Mouse (Mus musculus) natural killer cell, adult 2 months (primary cell): ENCODE data around the gene Rpgr.
A peak's percentile ranks its signal among the peaks of the same experiment; 100 is the strongest.

Source experiments
- DNase-seq, 2 experiments: peaks; one replicate each; pipeline ENCODE4 v3.0.0; 2022; ENCODE audit warnings: low spot score in 2 of 2

Rpgr gene

DNA sequence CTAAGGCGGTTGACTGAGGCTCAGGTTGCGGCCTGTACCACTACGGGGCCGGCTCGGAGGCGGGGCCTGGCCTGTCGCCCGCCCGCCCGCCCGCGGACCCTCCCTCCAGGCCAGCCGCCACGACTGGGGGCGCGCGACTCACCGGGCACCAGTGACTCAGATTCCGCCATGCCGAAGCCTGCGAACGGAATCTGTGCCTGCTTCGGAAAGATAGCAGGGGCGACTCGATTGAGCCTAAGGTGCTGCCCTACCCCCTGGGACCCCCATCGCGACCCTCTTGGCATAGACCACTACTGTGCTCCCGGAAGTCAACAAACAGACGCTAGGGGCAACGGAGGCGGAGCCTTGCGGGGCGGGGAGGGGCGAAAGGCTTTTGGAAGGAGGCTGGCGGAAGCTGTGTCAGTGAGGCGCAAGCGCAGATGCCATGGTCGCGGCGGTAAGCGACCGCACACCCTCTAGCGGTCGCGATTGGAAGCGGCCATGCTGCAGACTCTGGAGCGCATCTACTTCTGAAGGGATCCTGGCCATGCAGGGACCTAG is at the start of gene Rpgr:
Gene Rpgr, minus strand, starts transcription at position 511 of the 540 bp plus-strand sequence.
- DNase-seq: peak; percentile 89 to 91

- no peak for DNase-seq
Observed at GRCm38 (mm10) chrX:10258260-10258659, 41.5 kb upstream of the Rpgr start.

DNA sequence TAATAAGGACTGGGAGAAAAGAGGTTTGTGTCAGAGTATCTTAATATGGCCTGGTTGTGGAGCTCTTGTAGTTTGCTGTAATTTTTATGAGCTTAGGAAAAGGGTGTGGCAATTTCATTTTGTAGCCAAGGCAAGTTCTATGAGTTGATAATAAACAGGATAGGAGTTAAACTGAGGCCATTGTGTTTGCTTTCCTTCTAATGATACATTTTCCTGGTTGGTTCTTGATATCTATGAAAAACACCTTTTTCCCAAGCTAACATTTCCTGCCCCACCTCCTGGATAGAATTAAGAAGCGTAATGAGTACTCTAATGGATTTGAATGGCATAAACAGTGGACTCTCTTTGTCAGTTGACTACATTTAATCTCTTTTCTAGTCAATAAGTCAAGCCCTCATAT is 41.1 kb upstream of the Rpgr start:
- DNase-seq: no peak

- DNase-seq: no peak
Observed at GRCm38 (mm10) chrX:10251852-10252504, 35.3 kb upstream of the Rpgr start, which contains the start of gene Otc. Gene Otc, plus strand, starts transcription at chrX:10252305.

DNA sequence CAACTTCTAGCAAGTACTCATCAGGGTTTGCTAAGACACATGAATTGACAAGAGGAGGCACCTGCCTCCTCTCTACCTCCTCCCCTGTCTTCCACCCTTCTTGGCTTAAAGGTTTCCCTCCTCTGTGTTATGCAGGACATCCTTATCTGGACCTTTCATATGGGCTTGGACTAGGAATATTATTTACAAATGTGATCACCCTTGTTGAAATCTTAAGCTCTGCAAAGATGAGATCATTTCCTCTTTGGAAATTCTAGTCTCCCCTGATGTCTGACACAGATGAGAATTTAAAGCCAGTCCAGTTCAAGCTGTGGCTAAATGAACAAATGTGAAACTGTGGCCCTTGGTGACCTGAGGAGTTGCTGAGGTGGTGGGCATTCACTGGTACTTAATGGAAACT is 34.6 kb upstream of the Rpgr start:
- no peak for DNase-seq

- no peak for DNase-seq
Observed at GRCm38 (mm10) chrX:10243916-10244315, 27.2 kb upstream of the Rpgr start.

- DNase-seq: no peak
Observed at GRCm38 (mm10) chrX:10239515-10239914, 22.8 kb upstream of the Rpgr start.

DNA sequence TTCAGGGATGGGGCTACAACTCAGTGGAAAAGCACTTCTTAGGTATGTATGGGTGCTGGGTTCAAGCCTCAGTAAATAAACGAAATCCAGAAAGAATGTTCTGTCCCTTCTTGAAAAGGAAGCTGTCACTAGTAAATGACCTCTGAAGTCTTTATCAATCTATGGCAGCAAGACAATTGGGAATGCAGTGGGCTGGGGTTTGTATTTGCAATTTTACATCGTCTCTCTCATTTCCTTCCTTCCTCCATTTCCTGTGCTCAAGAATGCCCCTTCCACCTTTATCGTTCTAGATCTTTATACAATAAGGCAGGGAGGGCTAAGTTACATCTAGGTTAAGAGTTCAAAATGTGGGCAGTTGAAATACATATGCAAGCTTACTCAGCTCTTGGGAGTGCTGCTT is 17.9 kb upstream of the Rpgr start:
- DNase-seq: no peak

GRCm38 (mm10) chrX:10233051-10233450 is 16.3 kb upstream of the Rpgr start:
- no peak for DNase-seq

DNA sequence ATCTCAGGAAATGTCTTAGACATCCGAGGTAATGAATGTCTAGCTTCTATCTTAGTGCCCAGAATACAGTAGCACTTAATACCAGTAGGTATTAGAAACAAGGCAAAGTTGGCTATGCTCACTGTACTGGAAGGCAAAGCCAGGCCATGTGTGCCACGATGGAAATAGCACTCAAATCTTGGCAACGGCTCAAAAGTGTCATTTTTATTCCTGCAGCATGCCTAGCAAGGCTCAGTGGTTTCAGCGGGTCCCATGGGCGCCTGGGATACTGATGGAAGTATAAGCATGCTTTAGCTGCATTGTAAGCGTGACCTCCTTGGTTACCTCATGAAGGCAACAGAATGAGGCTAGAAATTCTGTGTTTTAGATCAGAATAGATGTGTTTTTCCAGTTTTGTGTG is 2.6 kb upstream of the Rpgr start:
- no peak for DNase-seq

- DNase-seq: peak; percentile 36 to 62
Observed at GRCm38 (mm10) chrX:10215972-10216371, 748 bp downstream of the Rpgr start.

DNA sequence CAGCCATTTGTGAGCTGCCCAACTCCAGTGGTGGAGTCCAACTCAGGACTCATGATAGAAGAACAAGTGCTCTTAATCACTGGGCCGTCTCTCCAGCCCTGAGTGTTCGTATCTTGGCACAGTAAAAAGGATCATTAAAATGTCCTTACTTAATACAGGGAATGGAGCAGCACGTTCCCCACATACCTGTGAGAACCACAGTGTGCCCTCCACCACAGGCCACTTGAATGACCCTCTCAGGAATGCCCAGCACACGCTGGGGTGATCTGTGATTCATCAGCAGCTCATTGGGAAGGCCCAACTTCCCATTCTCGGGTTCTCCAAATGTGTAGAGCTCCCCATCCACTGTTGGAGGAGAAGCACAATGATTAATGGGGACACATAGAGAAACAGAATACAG is 10.8 kb downstream of the Rpgr start:
- DNase-seq: no peak

DNA sequence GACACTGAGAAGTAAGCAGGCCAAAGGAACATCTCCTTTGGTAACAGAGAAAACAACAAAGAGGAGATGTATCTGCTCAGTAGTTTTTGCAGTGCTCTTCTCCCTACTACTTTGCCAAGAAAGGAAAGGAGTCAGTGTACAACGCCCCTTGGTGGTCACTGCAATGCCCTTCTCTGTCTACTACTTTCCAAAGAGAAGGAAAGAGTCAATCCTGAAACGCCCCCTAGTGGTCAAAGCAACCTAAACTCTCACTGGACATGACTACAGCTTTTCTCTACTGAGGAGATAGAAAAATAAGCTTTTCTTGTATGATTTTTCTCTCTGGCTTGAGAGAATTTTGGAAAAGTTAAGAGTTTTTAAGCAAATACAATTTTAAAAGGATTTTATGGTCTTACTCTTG is 15.4 kb downstream of the Rpgr start:
- peak; percentile 18 to 20 for DNase-seq

DNA sequence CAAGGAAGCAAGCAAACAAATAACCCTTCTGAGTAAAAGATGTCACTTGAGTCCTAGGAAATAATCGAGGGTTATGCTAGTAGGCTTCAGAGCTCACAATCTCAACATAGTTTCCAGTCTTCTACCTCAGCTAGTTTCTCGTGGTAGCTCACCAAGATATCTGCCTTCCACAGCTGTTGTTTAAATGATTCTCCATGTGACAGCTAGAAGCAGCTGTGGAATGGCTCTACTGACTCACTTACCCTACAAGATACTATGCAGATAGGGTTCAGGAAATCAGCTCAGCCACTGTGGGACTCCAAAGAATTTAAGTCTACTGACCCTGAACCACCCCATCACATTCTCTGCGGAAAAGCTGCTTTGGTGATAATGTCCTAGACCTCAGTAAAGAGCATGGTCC is 64.3 kb downstream of the Rpgr start:
- DNase-seq: no peak

GRCm38 (mm10) chrX:10117065-10117719 is 99.5 kb downstream of the Rpgr start, which contains the start of gene Srpx:
Gene Srpx, minus strand, starts transcription at chrX:10117709.
- DNase-seq: no peak

GRCm38 (mm10) chrX:10115780-10116179 is 100.9 kb downstream of the Rpgr start:
- DNase-seq: no peak

- DNase-seq: no peak
Observed at GRCm38 (mm10) chrX:10110736-10111135, 106.0 kb downstream of the Rpgr start.

DNA sequence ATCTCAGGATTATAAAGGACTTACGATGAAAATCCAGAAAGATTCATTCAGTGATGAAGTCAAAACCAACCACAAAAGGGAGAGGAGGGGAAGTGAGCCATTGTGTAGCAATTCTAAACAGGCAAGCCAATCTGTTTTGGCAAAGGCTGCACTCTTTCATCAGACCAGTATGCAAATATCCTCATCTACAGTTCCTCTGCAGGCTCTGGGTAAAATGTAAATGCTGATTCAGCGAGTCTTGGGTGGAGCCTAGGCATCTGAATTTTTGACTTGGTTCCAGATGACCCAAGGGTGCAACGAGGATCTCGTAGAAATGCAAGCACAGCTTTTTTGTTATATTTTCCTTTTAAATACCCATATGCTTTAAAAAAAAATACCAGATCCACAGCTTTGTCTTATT is 108.2 kb downstream of the Rpgr start:
- no peak for DNase-seq

GRCm38 (mm10) chrX:10105475-10105874 is 111.2 kb downstream of the Rpgr start:
- no peak for DNase-seq

- DNase-seq: no peak
Observed at GRCm38 (mm10) chrX:10102739-10103138, 114.0 kb downstream of the Rpgr start.

GRCm38 (mm10) chrX:10095797-10096196 is 120.9 kb downstream of the Rpgr start:
- no peak for DNase-seq

- DNase-seq: no peak
Observed at GRCm38 (mm10) chrX:10080385-10080784, 136.3 kb downstream of the Rpgr start.

DNA sequence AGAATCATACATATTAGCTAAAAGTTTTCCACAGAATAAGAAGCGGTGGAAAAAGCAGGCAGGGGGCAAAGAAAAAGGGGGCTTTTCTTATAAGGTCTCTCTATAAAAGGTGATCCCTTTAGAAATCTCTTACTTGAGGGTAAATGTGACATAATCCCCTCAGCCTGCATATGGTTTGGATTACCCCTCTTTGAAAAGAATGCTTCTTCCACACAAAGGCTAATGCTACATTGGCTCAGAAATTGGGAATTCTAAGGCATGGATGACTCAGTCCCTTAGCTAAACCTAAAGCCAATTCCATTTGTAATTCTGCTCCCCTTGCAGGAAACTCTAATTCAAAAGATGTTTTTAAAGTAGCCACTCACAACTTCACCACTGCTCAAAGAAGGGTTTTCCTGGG is 136.7 kb downstream of the Rpgr start:
- no peak for DNase-seq
